Mouse (Mus musculus) neural tube, embryonic 11.5 days (tissue): ENCODE measurements around the gene Igfn1. TPM values are rescaled to one million over a fixed set of nuclear protein-coding genes. Genes with fewer than 3 reads are reported as not detected.

ENCODE experiments used
- ATAC-seq: fragments of 200-750 bp; cut with Nextera tagmentation; 2 replicates; pipeline ENCODE4 v1.8.0; 2017; ENCODE audit warnings: moderate number of reproducible peaks, mild to moderate bottlenecking, moderate TSS enrichment, moderate library complexity; ENCODE audit not compliant: insufficient read depth, low FRiP score, low TSS enrichment
- DNase-seq: peaks from one replicate; pipeline ENCODE4 v3.0.0-alpha.2; 2015; ENCODE audit warnings: low spot score
- H3K27ac ChIP-seq: fragments of 300-500 bp; sonication (generic); 2 replicates; pipeline ENCODE4 v1.5.1; 2014; ENCODE audit warnings: low read depth, mild to moderate bottlenecking, low read length
- H3K27me3 ChIP-seq: fragments of 300-500 bp; sonication (generic); 2 replicates; pipeline ENCODE4 v1.6.1; 2014; ENCODE audit warnings: mild to moderate bottlenecking, low read length, mixed read lengths; ENCODE audit not compliant: control insufficient read depth, insufficient read depth
- H3K36me3 ChIP-seq: fragments of 300-500 bp; sonication (generic); 2 replicates; pipeline ENCODE4 v1.6.1; 2014; ENCODE audit warnings: mild to moderate bottlenecking, low read length, moderate library complexity, mixed read lengths; ENCODE audit not compliant: control insufficient read depth, insufficient read depth
- H3K4me1 ChIP-seq: fragments of 300-500 bp; sonication (generic); 2 replicates; pipeline ENCODE4 v1.6.1; 2014; ENCODE audit warnings: low read length, mixed read lengths; ENCODE audit not compliant: control insufficient read depth, insufficient read depth
- H3K4me2 ChIP-seq: fragments of 300-500 bp; sonication (generic); 2 replicates; pipeline ENCODE4 v1.6.1; 2014; ENCODE audit warnings: low read depth, mild to moderate bottlenecking, moderate library complexity
- H3K4me3 ChIP-seq: fragments of 300-500 bp; sonication (generic); 2 replicates; pipeline ENCODE4 v1.5.1; 2014; ENCODE audit warnings: low read depth, low read length
- H3K9ac ChIP-seq: fragments of 300-500 bp; sonication (generic); 2 replicates; pipeline ENCODE4 v1.6.1; 2014; ENCODE audit warnings: mild to moderate bottlenecking, low read length
- H3K9me3 ChIP-seq: fragments of 300-500 bp; sonication (generic); 2 replicates; pipeline ENCODE4 v1.6.1; 2016; ENCODE audit warnings: low read length; ENCODE audit not compliant: control insufficient read depth
- WGBS: fragments of 180-500 bp; shearing (Covaris S2); extraction: QIAGEN DNeasy Blood & Tissue Kit; methylation state at CpG from one replicate; pipeline ENCODE4 v1.1.7; 2014; 5-methylcytosine and 5-hydroxymethylcytosine counted together
- polyA plus RNA-seq: library from polyadenylated mRNA; unstranded; fragments of >200 nt; fragmentation: Nextera tagmentation; extraction: Ambion mirVana; gene quantifications from 2 replicates; pipeline ENCODE4 v1.2.1, GENCODE M21; 2014

The Igfn1 gene
- not detected in 2 replicates for polyA plus RNA-seq

DNA sequence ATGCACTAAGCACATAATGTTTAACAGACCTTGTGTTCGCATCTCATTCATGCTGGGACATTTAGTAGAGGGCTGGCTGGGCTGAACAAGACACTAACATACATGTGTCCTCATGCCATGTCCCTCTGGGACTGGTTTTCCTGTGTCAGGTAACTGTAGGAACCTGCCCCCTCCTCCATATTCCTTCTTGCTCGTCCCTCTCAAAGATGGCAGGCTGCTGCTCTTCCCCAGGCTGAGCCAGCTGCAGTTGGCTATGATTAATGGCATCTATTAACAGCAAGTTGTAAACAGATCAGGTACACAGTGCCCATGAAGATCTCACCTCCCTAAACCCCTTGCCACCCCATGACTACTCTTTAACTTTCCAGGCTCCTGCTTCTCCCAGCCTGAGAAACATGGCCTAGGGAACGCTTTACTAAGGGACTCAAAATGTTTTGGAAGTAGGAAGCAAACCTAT, at the start of gene Igfn1:
Gene Igfn1, minus strand, starts transcription at position 51 of the 457 bp plus-strand sequence.
- H3K4me2 ChIP-seq: peak within 1 kb of the TSS; percentile 76
- no peak for ATAC-seq
- no peaks in the 10 kb centered on the region; the same call in 1 of the 2 replicates for H3K4me1 ChIP-seq
- H3K36me3 ChIP-seq: no peaks in the 10 kb centered on the region
- WGBS: 73% methylated on average over 3 of the region's 3 CpGs
- no peaks in the 10 kb centered on the region for H3K9me3 ChIP-seq
- 0 out of 2 replicates have a peak, but pooled peaks cover 3% of the 10 kb centered on the region for H3K27me3 ChIP-seq
- H3K4me3 ChIP-seq: peak within 1 kb of the TSS; percentile 41
- DNase-seq: no peak
- H3K9ac ChIP-seq: no peak within 1 kb of the TSS
- no peak within 1 kb of the TSS for H3K27ac ChIP-seq

DNA sequence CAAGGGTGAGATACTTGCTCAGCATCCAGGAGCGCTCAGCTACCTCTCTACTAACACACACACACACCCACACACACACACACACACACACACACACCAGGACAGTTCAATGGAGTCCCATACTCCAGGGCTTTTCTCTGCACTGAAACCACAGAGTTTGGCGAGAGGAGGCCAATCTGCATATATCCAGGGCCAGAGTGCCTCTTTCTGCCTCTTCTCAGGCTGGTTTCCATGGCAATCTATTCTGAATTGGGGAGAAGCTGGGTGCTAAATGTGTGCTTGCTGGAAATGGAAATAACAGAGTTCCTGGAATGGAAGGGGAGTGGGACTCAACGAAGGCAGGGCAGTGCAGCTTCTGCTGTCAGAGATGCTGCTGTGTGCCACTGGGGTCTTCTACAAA, 49.6 kb upstream of the Igfn1 start:
- peaks cover 9% of the 10 kb centered on the region for H3K27me3 ChIP-seq
- peaks cover 3% of the 10 kb centered on the region; the same call in 1 of the 2 replicates for H3K4me1 ChIP-seq
- no peak overlapping the region for H3K27ac ChIP-seq
- no peak overlapping the region for H3K9ac ChIP-seq
- no peak overlapping the region for H3K4me2 ChIP-seq
- no peaks in the 10 kb centered on the region for H3K9me3 ChIP-seq
- no peak overlapping the region for H3K4me3 ChIP-seq
- DNase-seq (no peak), ATAC-seq (no peak)
- WGBS: 61% methylated on average over 3 of the region's 3 CpGs
- H3K36me3 ChIP-seq: no peaks in the 10 kb centered on the region

DNA sequence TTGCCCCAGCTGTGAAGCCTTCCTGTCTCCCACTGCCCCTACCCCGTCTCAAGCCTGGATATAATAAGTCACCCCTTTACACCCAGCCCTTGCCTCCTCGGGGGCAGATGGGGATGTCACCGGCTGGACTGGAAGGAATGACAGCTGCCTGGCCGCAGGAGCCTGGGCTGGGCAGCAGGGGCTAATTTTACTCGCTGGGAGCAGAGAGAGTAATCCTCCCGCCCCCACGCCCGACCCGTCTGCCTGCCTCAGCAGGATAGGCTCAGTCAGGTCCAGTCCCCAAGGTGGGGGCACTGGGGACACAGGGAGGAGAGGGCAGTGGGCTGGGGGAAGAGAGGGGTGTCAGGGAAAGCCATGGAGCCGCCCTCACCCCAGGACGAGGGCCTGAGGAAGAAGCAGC, 46.4 kb upstream of the Igfn1 start, which contains the start of gene Cacna1s:
Gene Cacna1s, plus strand, starts transcription at position 204 of the 400 bp plus-strand sequence.
- no peak within 1 kb of the TSS for H3K4me2 ChIP-seq
- H3K9me3 ChIP-seq: no peaks in the 10 kb centered on the region
- ATAC-seq (no peak), DNase-seq (no peak)
- peaks cover 20% of the 10 kb centered on the region for H3K27me3 ChIP-seq
- no peak within 1 kb of the TSS for H3K9ac ChIP-seq
- 32% methylated on average over 10 of the region's 11 CpGs for WGBS
- H3K4me1 ChIP-seq: peaks cover 6% of the 10 kb centered on the region; the same call in 1 of the 2 replicates
- H3K27ac ChIP-seq: no peak within 1 kb of the TSS
- H3K36me3 ChIP-seq: no peaks in the 10 kb centered on the region
- H3K4me3 ChIP-seq: no peak within 1 kb of the TSS

DNA sequence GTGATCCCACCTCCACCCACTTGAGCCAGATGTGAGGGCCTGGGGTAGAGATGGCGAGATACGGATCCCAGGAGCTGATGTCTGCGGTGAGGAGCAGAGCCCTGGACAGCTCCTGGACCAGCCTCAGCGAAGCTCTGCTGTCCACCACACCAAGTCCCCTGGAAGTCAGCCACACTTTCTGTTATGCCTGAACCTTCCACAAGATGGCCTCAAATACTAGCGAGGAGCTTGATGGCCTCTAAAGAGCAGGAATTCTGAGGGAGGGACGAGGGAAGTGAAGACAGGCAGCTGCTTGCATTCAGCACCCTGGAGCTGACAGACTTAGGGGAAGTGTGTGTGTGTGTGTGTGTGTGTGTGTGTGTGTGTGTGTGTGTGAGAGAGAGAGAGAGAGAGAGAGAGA, 45.3 kb upstream of the Igfn1 start:
- H3K4me2 ChIP-seq: peak overlapping the region; percentile 43
- peaks cover 20% of the 10 kb centered on the region for H3K27me3 ChIP-seq
- 0% methylated on average over 6 of the region's 6 CpGs for WGBS
- DNase-seq: peak; percentile 80
- H3K27ac ChIP-seq: no peak overlapping the region
- no peaks in the 10 kb centered on the region for H3K36me3 ChIP-seq
- H3K4me3 ChIP-seq: no peak overlapping the region
- no peak overlapping the region; the same call in 1 of the 2 replicates for H3K9ac ChIP-seq
- peak; percentile 45 for ATAC-seq
- no peaks in the 10 kb centered on the region for H3K9me3 ChIP-seq
- H3K4me1 ChIP-seq: peaks cover 6% of the 10 kb centered on the region; the same call in 1 of the 2 replicates

DNA sequence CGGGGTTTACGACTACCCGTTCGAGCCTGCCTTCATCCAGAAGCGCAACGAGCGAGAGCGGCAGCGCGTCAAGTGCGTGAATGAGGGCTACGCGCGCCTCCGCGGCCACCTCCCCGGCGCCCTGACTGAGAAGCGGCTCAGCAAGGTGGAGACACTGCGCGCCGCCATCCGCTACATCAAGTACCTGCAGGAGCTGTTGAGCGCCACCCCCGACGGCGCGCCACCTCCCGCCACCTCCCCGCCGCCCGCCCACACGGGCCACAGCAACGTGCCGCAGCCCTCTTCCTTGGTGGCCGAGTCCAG, 44.8 kb upstream of the Igfn1 start:
- peaks cover 20% of the 10 kb centered on the region for H3K27me3 ChIP-seq
- H3K27ac ChIP-seq: no peak overlapping the region
- no peaks in the 10 kb centered on the region for H3K9me3 ChIP-seq
- H3K4me1 ChIP-seq: peaks cover 6% of the 10 kb centered on the region; the same call in 1 of the 2 replicates
- H3K4me2 ChIP-seq: peak overlapping the region; percentile 43
- H3K9ac ChIP-seq: peak overlapping the region; percentile 19
- H3K4me3 ChIP-seq: peak overlapping the region; percentile 25
- no peaks in the 10 kb centered on the region for H3K36me3 ChIP-seq
- DNase-seq (peak; percentile 32), ATAC-seq (no peak)
- under 1% methylated on average over 36 of the region's 36 CpGs for WGBS

DNA sequence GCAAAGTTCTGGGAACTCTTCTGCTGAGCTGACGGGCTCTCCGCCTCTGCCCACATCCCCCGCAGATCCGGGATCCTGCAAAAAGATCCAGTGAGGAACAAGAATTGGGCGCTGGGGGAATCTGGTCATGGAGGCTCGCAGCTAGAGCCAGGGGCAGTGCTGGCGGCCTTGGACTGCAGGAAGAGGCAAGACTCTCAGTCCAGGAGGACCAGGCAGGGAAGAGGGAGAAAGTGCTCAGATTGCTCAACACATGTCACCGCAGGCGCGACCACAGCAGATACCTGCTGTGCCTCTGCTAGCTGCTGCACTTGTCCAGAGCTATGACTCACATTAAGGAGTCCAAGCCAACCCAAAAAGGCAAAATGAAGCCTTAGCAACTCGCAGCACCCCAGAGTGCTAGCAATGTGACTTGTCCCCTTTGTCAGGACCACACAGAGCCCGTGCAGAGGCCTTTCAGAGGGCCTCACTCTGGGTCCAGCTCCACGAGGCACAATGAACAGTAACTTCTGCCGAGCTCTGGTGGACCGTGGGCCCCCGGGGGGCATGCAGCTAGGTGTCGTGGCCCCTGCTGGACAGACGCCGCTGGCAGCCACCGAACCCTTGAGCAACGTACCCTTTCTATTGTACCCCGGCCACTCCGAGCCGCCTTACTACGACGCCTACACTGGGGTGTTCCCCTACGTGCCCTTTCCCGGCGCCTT, 44.3 kb upstream of the Igfn1 start, which contains the start of gene Ascl5:
Gene Ascl5, plus strand, starts transcription at position 493 of the 701 bp plus-strand sequence.
- no peak for DNase-seq

DNA sequence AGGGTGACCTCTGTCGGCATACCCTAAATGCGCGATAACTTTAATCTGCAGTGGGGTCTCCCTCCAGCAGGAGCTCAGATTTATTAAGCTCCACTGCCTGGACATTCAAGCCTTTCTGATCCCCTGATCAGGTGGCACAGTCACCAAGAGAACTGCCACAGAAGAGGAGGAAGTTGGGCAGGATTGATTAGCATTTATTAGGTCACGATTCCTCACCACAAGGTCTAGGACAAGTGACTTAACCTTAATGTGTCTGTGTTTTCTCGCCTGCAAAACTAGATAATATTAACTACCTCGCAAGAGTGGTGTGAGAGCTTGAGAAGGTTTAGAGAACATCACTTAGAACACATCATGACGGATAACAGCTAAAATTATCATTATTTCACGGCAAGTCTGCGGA, 41.8 kb upstream of the Igfn1 start:
- H3K4me1 ChIP-seq: peaks cover 6% of the 10 kb centered on the region; the same call in 1 of the 2 replicates
- 78% methylated on average over 9 of the region's 9 CpGs for WGBS
- no peak overlapping the region for H3K9ac ChIP-seq
- H3K27me3 ChIP-seq: peaks cover 20% of the 10 kb centered on the region
- DNase-seq: no peak
- no peak overlapping the region for H3K27ac ChIP-seq
- no peak for ATAC-seq
- no peak overlapping the region for H3K4me2 ChIP-seq
- no peaks in the 10 kb centered on the region for H3K9me3 ChIP-seq
- no peaks in the 10 kb centered on the region for H3K36me3 ChIP-seq
- no peak overlapping the region for H3K4me3 ChIP-seq

More for the DNA sequence above, 44.3 kb upstream of the Igfn1 start, which contains the start of gene Ascl5:
- Histone ChIP-seq H3K9me3 (no peaks in the 10 kb centered on the region), H3K27ac (no peak within 1 kb of the TSS), H3K4me1 (peaks cover 6% of the 10 kb centered on the region; the same call in 1 of the 2 replicates), H3K4me2 (peak within 1 kb of the TSS; percentile 43), H3K27me3 (peaks cover 20% of the 10 kb centered on the region), H3K4me3 (peak within 1 kb of the TSS; percentile 25), H3K9ac (peak within 1 kb of the TSS; percentile 19), H3K36me3 (no peaks in the 10 kb centered on the region)
- ATAC-seq: no peak
- 21% methylated on average over 28 of the region's 29 CpGs for WGBS

DNA sequence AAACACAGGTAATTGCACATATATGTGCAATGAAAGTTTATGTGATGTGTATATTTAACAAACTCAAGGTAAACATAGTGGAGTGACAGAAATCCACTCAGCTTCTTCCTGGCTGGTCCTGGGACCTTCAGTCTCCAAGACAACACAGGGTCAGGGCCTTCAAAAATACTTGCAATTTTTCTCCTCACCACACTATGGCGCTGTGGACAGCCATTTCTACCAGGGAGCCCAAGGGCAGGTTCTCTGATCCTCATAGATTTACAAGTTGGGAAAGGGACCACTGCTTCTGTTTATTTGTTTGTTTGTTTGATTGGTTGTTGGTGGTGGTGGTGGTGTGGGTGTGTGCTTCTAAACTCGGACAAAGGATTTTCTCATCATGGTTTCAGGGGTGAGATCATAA, 41.3 kb upstream of the Igfn1 start:
- H3K4me3 ChIP-seq: no peak overlapping the region
- 5% methylated on average over 2 of the region's 2 CpGs for WGBS
- H3K9ac ChIP-seq: no peak overlapping the region
- no peak overlapping the region for H3K4me2 ChIP-seq
- ATAC-seq: no peak
- no peak for DNase-seq
- no peak overlapping the region for H3K27ac ChIP-seq
- H3K36me3 ChIP-seq: no peaks in the 10 kb centered on the region
- no peaks in the 10 kb centered on the region for H3K9me3 ChIP-seq
- H3K27me3 ChIP-seq: peaks cover 18% of the 10 kb centered on the region
- peaks cover 6% of the 10 kb centered on the region; the same call in 1 of the 2 replicates for H3K4me1 ChIP-seq

DNA sequence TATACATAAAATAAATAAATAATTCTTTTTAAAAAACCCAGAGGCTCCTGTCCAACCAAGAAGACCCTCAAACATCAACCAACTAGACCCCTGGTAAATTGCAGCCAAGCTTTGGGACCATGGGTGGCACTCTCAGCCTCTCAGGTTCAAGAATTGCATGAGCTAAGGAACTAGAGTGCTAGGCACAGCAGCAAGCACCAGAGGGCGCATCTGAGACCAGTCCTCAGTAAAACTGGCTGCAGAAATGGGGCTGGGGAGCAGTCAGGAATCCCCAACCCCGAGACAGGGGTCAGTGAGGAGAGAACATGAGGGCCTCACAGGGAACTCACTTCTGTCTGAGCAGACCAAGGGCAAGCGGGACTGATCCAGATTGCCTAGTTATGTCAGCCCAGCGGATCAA, 39.6 kb upstream of the Igfn1 start:
- Histone ChIP-seq H3K36me3 (no peaks in the 10 kb centered on the region), H3K9ac (no peak overlapping the region), H3K4me1 (peaks cover 3% of the 10 kb centered on the region; the same call in 1 of the 2 replicates), H3K4me3 (no peak overlapping the region), H3K27ac (no peak overlapping the region), H3K4me2 (no peak overlapping the region), H3K9me3 (no peaks in the 10 kb centered on the region), H3K27me3 (peaks cover 10% of the 10 kb centered on the region)
- DNase-seq: peak; percentile 76
- ATAC-seq: no peak
- 18% methylated on average over 4 of the region's 4 CpGs for WGBS
